Mouse (Mus musculus) limb, embryonic 14.5 days (tissue): ENCODE data around the gene Hist1h4j. TPM values are rescaled to one million over a fixed set of nuclear protein-coding genes. Genes with fewer than 3 reads are reported as not detected.
A peak's percentile ranks its signal among the peaks of the same experiment; 100 is the strongest.
"Not testable (repeated sequence)": the region's sequence is repeated elsewhere in the genome, so short reads cannot be mapped to it uniquely, and the experiment has no call there.

Experiments used
- ATAC-seq: fragments of 200-750 bp; cut with Nextera tagmentation; 2 replicates; pipeline ENCODE4 v1.8.0; 2017; ENCODE audit warnings: low read depth, moderate number of reproducible peaks, moderate TSS enrichment; ENCODE audit not compliant: low FRiP score
- DNase-seq: peaks from one replicate; pipeline ENCODE4 v3.0.0-alpha.2; 2015; ENCODE audit warnings: low spot score
- H3K27ac ChIP-seq: fragments of 300-500 bp; sonication (generic); replicated peaks from 2 replicates; pipeline ENCODE4 v1.5.1; 2014; ENCODE audit warnings: low read depth, mild to moderate bottlenecking, low read length, moderate library complexity, mixed read lengths
- H3K27me3 ChIP-seq: fragments of 300-500 bp; sonication (generic); 2 replicates; pipeline ENCODE4 v1.6.1; 2014; ENCODE audit warnings: low read length, mixed read lengths; ENCODE audit not compliant: control insufficient read depth, insufficient read depth
- H3K36me3 ChIP-seq: fragments of 300-500 bp; sonication (generic); 2 replicates; pipeline ENCODE4 v1.6.1; 2014; ENCODE audit warnings: mild to moderate bottlenecking, low read length, moderate library complexity, mixed read lengths; ENCODE audit not compliant: control insufficient read depth, insufficient read depth
- H3K4me1 ChIP-seq: fragments of 300-500 bp; sonication (generic); 2 replicates; pipeline ENCODE4 v1.6.1; 2014; ENCODE audit warnings: antibody characterized with exemption, low read length, mixed read lengths; ENCODE audit not compliant: control insufficient read depth, insufficient read depth
- H3K4me2 ChIP-seq: fragments of 300-500 bp; sonication (generic); replicated peaks from 2 replicates; pipeline ENCODE4 v1.6.1; 2014; ENCODE audit warnings: low read depth, mild to moderate bottlenecking, low read length, moderate library complexity; ENCODE audit not compliant: severe bottlenecking
- H3K4me3 ChIP-seq: fragments of 300-500 bp; sonication (generic); replicated peaks from 2 replicates; pipeline ENCODE4 v1.5.1; 2014; ENCODE audit warnings: low read length
- H3K9ac ChIP-seq: fragments of 300-500 bp; sonication (generic); 2 replicates; pipeline ENCODE4 v1.6.1; 2014; ENCODE audit warnings: mild to moderate bottlenecking, low read depth, low read length, moderate library complexity; ENCODE audit not compliant: severe bottlenecking
- H3K9me3 ChIP-seq: fragments of 300-500 bp; sonication (generic); 2 replicates; pipeline ENCODE4 v1.6.1; 2016; ENCODE audit warnings: low read length; ENCODE audit not compliant: control insufficient read depth
- POLR2A ChIP-seq: fragments of 200-500 bp; IDR thresholded peaks from 2 replicates; pipeline ENCODE4 v1.8.0; 2012; ENCODE audit warnings: inconsistent platforms, mild to moderate bottlenecking, moderate library complexity, borderline replicate concordance; ENCODE audit not compliant: insufficient read depth, insufficient read length; ENCODE audit errors: extremely low read depth
- WGBS: fragments of 180-500 bp; shearing (Covaris S2); extraction: QIAGEN DNeasy Blood & Tissue Kit; methylation state at CpG from one replicate; pipeline ENCODE4 v1.1.7; 2014; 5-methylcytosine and 5-hydroxymethylcytosine counted together
- polyA plus RNA-seq, 2 experiments: library from polyadenylated mRNA; depleted of rRNA in 1 of 2; stranded (reverse) in 1 of 2; unstranded in 1 of 2; fragments of >200 nt; fragmentation: Nextera tagmentation in 1 of 2; extraction: Ambion mirVana in 1 of 2; gene quantifications; 2 replicates each; pipeline versions ENCODE4 v1.2.1 to v1.2.3; 2012 to 2014

Gene Hist1h4j
- polyA plus RNA-seq, 2 experiments, result 1.3 to 13.8 TPM

DNA sequence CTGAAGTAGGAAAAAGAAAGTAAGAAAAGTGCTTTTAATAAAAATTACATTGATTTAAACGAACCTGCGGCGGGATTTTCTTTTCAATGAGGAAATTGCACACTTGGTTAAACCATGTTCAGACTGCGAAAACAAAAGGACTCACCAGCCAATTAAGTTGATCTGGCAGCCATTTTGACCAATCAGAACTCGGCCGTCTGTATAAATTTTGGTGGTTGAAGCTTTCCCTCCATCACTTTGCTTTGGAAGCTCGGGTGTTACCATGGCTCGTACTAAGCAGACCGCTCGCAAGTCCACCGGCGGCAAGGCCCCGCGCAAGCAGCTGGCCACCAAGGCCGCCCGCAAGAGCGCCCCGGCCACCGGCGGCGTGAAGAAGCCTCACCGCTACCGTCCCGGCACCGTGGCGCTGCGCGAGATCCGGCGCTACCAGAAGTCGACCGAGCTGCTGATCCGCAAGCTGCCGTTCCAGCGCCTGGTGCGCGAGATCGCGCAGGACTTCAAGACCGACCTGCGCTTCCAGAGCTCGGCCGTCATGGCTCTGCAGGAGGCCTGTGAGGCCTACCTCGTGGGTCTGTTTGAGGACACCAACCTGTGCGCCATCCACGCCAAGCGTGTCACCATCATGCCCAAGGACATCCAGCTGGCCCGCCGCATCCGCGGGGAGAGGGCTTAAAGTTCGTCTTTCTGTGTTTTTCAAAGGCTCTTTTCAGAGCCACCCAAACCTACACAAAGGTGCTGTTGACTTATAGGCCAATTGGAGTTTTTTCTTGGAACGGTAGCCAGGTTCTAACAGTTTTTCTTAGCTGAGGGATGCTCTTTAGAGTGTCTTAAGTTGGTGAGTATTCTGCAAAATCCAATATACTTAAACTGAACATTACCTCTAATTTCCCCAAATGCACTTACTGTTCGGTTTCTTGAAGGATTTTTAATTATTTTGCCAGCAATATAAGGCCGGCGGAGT, 17.2 kb upstream of the Hist1h4j start, which contains the start of gene Hist1h3h:
TSS of gene Hist1h3h (plus strand) at position 263 of the 961 bp plus-strand sequence.
- DNase-seq (peak; percentile 96), ATAC-seq (peak; percentile 42)
- peak; percentile 72; the same call in 1 of the 2 replicates for TF ChIP-seq POLR2A
- WGBS, result 1% methylated on average over 25 of the region's 56 CpGs
- Histone ChIP-seq H3K4me2 (peak within 1 kb of the TSS; percentile 79), H3K4me1 (peaks cover 26% of the 10 kb centered on the region), H3K9ac (peak within 1 kb of the TSS; percentile 68), H3K27ac (peak within 1 kb of the TSS; percentile 93), H3K4me3 (peak within 1 kb of the TSS; percentile 42)
- not testable (repeated sequence) for H3K9me3 ChIP-seq, H3K36me3 ChIP-seq, H3K27me3 ChIP-seq

DNA sequence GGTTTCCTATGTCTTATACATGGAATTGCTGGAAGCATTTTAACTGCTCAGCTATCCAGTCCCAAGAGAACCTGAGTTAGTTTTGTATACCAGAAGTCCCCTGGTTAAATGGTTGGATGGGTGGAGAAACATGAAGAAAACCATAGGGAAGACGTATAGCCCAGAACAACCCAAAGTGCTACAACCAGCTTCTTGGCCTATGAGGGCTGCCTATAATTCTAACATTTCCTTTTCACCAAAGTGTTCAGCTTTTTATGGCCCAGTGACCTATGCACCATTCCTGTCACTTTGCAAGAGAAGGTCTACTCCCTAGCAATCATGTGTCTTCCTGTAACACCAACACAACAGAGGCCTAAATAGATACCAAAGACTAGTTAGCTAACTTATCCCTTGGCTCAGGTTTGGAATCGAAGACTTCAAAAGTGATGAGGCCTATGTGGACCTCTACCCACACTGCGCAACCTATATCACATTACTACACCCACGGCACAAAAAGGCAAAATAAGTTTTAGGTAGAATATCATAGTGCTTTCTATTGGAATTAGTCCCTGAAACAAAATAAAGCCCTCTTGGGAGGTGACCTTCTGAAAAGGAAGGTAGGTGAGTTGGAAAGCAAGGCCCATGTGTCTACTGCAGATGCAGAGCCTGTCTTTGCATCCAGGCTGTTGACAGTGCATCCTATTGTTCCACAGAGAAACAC, 16.3 kb upstream of the Hist1h4j start:
- DNase-seq (peak; percentile 10), ATAC-seq (no peak)
- peak; percentile 42; the same call in 1 of the 2 replicates for TF ChIP-seq POLR2A
- Histone ChIP-seq H3K27ac (peak overlapping the region; percentile 71), H3K4me2 (peak overlapping the region; percentile 44), H3K9me3 (no peaks in the 10 kb centered on the region), H3K36me3 (no peaks in the 10 kb centered on the region), H3K4me1 (peaks cover 27% of the 10 kb centered on the region), H3K4me3 (peak overlapping the region; percentile 42), H3K27me3 (no peaks in the 10 kb centered on the region), H3K9ac (peak overlapping the region; percentile 58)
- WGBS, result 52% methylated on average over 4 of the region's 4 CpGs

DNA sequence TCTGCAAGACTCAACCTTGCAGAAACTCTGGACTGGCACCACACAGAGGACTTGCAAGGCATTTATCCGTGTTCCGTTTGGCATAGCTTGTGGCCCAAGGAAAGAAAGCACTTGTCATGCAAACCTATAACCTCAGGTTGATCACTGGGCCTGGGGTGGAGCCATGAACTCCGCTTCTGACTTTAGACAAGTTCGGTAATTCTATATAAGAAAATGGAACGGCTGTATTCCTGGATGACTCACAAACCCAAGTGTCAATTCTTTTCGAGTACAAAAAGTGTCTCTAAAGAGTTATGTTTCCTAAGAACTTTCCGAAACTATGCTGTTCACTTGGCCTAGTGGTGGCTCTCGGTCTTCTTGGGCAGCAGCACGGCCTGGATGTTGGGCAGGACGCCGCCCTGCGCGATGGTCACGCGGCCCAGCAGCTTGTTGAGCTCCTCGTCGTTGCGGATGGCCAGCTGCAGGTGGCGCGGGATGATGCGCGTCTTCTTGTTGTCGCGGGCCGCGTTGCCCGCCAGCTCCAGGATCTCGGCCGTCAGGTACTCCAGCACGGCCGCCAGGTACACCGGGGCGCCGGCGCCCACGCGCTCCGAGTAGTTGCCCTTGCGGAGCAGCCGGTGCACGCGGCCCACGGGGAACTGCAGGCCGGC, 13.6 kb upstream of the Hist1h4j start:
- not testable (repeated sequence) for H3K36me3 ChIP-seq, H3K9me3 ChIP-seq, H3K27me3 ChIP-seq
- 0 out of 2 replicates have a peak, but pooled peaks have one; percentile 13 for TF ChIP-seq POLR2A
- DNase-seq (peak; percentile 6), ATAC-seq (0 out of 2 replicates have a peak, but pooled peaks have one; percentile 0)
- Histone ChIP-seq H3K4me2 (peak overlapping the region; percentile 54), H3K4me1 (peaks cover 20% of the 10 kb centered on the region), H3K4me3 (peak overlapping the region; percentile 40), H3K9ac (peak overlapping the region; percentile 51), H3K27ac (peak overlapping the region; percentile 83)
- WGBS, result 1% methylated on average over 18 of the region's 44 CpGs

DNA sequence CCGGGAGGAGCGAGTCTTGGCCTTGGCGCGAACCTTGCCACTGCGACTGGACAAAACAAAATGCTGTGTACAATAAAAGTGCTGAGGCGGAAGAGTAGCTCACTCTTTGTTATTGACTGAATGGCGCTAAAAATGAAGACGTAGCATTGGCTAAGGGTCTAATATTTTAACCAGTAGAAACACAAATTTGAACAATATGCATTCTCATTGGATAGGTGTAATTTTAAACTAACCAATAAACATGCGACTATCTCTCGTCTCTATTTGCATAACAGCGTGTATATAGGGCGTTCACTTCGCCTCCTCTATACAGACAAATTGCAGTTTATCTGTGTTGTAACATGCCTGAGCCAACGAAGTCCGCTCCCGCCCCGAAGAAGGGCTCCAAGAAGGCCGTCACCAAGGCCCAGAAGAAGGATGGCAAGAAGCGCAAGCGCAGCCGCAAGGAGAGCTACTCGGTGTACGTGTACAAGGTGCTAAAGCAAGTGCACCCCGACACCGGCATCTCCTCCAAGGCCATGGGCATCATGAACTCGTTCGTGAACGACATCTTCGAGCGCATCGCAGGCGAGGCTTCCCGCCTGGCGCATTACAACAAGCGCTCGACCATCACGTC, 13.0 kb upstream of the Hist1h4j start, which contains the start of gene Hist1h2bm:
TSS of gene Hist1h2bm (plus strand) at position 288 of the 616 bp plus-strand sequence.
- peak; percentile 97 for DNase-seq
- H3K9me3 ChIP-seq, H3K36me3 ChIP-seq, H3K27me3 ChIP-seq: not testable (repeated sequence)
- under 1% methylated on average over 30 of the region's 37 CpGs for WGBS
- Histone ChIP-seq H3K27ac (peak within 1 kb of the TSS; percentile 83), H3K4me2 (peak within 1 kb of the TSS; percentile 54), H3K9ac (peak within 1 kb of the TSS; percentile 51), H3K4me1 (peaks cover 20% of the 10 kb centered on the region), H3K4me3 (peak within 1 kb of the TSS; percentile 40)
- peak; percentile 86; the same call in 1 of the 2 replicates for TF ChIP-seq POLR2A
- peak; percentile 93 for ATAC-seq
